Mouse (Mus musculus): Measurements from ENCODE around the gene B4galnt1.
"Not testable (repeated sequence)": the region's sequence is repeated elsewhere in the genome, so short reads cannot be mapped to it uniquely, and the experiment has no call there.

B4galnt1 gene

GRCm38 (mm10) chr10:127164631-127165353 is at the start of gene B4galnt1:
Gene B4galnt1, plus strand, starts transcription at chr10:127165225.
- DNase-seq (ENCODE audit: low read depth, low spot score): no peak

GRCm38 (mm10) chr10:127118470-127118869 is 46.6 kb upstream of the B4galnt1 start:
- no peak for DNase-seq (ENCODE audit: low read depth, low spot score)

DNA sequence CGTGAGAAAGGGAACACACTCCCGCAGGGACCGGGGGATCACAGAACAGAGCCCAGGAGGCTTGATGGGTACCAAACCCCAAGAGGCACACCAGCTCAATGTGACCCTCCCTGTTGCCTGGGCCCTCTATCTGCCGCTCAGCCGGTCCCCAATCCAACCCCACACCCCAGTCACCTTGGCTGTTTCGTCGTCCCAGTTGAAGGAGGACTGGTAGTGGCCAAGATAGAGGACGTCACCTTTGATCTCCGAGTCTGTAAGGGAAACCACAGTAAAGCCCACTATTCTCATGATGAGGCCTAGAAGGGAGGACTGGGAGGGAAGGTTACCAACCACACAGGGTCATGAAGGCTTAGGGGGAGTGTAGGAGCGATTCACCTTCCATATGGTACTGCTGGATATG is 45.8 kb upstream of the B4galnt1 start:
- no peak for DNase-seq (ENCODE audit: low read depth, low spot score)

DNA sequence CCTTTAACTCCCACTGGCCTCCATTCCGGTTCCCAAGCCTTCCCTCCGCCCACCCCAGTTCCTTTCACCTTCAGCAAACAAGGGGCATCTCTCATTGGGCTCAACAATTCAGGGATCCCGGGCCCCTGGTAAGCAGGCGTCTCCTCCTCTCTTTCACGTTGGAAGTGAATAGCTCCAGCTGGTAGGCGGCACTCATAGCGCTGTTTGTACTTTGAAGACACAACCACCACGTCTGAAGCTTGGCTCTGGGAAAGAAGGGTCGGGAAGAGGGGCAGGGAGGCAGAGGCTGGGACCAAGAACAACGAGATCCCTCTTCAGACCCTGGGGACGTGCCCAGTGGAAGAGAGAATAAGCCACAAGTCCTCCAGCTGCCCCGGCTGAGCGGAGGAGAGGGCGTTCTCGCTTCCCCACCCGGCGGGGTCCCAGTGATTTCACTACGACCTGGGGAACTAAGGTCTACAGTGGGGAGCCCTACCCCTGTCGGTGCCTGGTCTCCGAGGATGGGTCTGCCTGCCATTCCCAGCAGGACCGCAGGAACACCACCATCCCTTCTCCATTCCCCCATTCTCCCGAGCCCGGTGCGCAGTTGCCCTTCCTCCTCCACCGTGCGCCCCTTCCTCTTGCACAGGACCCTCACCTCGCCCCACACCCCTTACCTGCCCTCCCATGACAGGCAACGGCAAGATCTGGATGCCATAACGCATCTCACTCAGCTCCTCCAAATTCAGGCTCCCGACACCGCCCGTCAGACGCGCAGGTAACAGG is 44.5 kb upstream of the B4galnt1 start:
- no peak for DNase-seq (ENCODE audit: low read depth, low spot score)

DNA sequence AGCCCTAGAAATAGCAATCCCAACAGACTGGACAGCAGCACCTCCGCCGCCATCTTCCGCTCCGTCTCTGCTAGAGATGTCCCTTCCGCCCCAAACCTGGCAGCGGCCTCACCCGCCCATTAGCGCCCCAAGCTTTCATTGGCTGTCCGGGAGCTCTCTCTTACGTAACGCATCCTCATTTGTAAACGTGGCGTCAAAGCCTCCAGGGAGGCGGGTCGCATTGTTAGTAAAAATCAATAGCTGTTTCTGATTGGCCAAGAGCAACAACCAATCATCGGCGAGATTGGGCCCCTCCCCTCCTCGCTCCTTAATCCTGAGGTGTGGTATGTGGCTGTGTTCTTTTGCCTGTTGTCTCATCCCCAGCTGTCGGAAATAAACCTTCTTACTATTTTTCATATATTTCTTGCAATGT is 44.0 kb upstream of the B4galnt1 start, which contains the start of gene Os9:
TSS of gene Os9 (minus strand) at position 66 of the 412 bp plus-strand sequence.
- peak; percentile 98 for DNase-seq (ENCODE audit: low read depth, low spot score)

DNA sequence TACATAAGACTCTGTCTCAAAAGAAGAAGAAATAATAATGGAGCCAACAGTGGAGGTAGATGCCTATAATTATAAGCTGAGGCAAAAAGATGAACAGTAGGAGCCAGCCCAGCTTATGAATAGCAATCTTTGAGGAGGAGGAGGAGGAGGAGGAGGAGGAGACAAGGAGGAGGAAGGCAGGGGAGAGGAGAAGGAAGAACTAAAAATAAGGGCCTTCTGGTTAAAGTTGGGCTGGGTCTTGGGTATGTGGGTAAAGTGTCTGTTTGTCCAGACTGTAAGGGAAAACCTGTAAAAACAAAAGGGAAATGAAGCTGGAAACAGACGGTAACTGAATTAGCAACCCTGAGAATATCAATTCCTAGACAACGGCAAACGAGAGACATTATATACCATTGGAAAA is 43.0 kb upstream of the B4galnt1 start:
- no peak for DNase-seq (ENCODE audit: low read depth, low spot score)

- peak; percentile 58 for DNase-seq (ENCODE audit: low read depth, low spot score)
Observed at GRCm38 (mm10) chr10:127122784-127123435, 42.1 kb upstream of the B4galnt1 start.

- peak; percentile 71 for DNase-seq (ENCODE audit: low read depth, low spot score)
Observed at GRCm38 (mm10) chr10:127123436-127123805, 41.6 kb upstream of the B4galnt1 start.

- DNase-seq (ENCODE audit: low read depth, low spot score): no peak
Observed at GRCm38 (mm10) chr10:127125210-127126001, 39.6 kb upstream of the B4galnt1 start.

- DNase-seq (ENCODE audit: low read depth, low spot score): no peak
Observed at GRCm38 (mm10) chr10:127126579-127126978, 38.4 kb upstream of the B4galnt1 start.

DNA sequence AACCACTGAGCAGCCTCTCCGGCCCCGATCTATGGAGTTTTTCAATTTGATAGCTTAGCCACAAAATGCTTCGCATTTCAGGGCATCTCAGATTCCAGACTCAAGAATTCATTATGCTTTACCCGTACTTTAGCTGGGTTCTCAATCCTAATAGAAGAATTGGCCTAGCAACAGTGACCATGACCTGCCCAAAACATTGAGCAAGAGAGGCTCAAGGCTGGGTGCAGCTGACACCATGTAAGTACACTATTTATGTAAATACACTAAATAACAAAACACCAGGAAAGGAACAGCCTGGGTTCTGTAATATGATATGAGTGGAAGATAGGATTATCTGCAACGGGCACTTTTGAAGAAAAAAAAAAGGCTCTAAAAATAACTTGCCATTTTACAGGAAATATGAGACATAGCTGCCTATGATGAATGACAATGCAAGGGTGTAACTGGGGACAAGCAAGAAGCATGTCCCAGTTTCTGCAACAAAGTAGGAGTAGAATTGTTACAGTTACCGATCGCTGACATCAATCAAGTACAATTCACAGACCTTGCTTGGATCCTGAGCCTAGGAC is 37.2 kb upstream of the B4galnt1 start:
- DNase-seq (ENCODE audit: low read depth, low spot score): no peak

GRCm38 (mm10) chr10:127129431-127129830 is 35.6 kb upstream of the B4galnt1 start:
- DNase-seq (ENCODE audit: low read depth, low spot score): no peak

GRCm38 (mm10) chr10:127132469-127132868 is 32.6 kb upstream of the B4galnt1 start:
- no peak for DNase-seq (ENCODE audit: low read depth, low spot score)

- DNase-seq (ENCODE audit: low read depth, low spot score): not testable (repeated sequence)
Observed at GRCm38 (mm10) chr10:127134394-127135035, 30.5 kb upstream of the B4galnt1 start.

GRCm38 (mm10) chr10:127135118-127135836 is 29.7 kb upstream of the B4galnt1 start:
- DNase-seq (ENCODE audit: low read depth, low spot score): no peak

GRCm38 (mm10) chr10:127136510-127136909 is 28.5 kb upstream of the B4galnt1 start:
- DNase-seq (ENCODE audit: low read depth, low spot score): no peak

DNA sequence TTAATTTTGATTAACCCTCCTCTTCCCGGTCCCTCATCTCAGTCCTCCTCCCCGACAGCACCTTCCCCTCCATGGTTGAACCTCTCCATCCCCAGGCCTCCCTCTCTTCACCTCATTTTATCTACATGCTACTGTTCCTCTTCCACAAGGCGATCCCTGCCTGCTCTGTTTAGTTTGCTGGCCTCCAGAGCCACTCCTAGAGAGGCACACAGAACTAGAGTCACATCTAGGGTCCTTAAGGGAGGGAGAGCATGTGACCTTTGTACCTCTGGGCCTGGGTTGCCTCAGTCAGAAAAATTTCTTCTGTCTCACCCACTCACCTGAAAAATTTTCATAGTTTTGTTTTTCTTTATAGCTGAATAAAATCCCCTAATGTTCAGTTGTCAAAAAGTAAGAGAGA is 27.1 kb upstream of the B4galnt1 start:
- no peak for DNase-seq (ENCODE audit: low read depth, low spot score)

GRCm38 (mm10) chr10:127138328-127139141 is 26.5 kb upstream of the B4galnt1 start:
- DNase-seq (ENCODE audit: low read depth, low spot score): no peak

DNA sequence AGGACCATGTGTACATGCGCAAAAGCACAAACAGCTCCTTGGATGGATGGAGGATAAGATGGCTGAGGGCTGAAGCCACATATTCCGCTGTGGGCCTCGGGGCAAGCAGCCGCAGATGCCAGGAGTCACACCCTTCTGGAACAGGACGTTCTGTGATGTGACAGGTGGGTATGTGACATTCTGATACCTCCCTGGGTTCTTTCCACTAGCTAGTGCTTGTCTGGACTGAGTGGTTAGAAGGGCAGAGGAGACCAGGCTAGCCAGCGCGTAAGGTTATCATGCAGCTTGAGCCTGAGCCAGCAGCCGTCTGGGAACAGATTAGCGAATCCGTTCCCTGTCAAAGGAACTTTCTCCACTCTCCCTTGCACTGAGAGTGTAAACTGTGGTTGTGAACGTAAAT is 24.1 kb upstream of the B4galnt1 start:
- no peak for DNase-seq (ENCODE audit: low read depth, low spot score)
